Mouse (Mus musculus): ENCODE measurements around the gene Arl4a.

Gene Arl4a

DNA sequence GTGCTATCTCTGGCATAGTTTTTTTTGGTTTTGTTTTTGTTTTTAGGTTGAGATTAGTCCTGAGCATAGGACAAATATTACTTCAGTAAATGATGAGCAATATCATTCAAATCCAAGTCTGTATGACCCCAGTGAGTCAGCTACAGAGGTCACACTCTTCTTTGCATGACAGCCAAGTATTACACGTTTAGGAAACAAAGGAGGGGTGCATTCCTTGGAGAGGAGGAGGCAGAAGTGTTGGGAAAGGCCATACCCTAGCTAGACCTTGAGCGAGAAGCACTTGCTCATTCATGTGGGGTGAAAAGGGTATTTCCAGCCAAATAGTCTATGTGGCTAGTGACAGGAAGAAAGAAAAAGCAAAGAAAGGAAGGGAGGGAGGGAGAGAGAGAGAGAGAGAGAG, 28.0 kb downstream of the Arl4a start:
- no peak for DNase-seq (ENCODE audit: low read depth in 1 of 2, low spot score in 2 of 2)

DNA sequence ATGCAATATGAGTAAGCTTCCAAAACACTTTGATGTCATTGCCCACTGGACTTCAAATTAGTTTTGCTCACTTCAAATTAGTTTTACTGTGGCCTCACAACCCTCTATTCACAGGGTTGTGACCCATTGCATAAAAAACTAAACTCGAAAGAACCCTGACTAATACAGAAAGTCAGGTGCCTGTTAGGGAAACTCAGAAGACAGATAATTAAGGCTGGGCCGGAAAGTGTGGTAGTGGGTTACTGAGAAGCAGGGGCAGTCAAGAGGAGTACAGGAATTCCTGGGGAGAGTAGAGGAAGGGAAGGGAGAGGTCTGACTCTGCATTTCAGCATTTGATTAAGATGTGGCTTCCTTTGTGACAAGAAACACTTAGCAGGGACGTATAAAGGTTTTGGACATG, 29.4 kb downstream of the Arl4a start:
- DNase-seq (ENCODE audit: low read depth in 1 of 2, low spot score in 2 of 2) = no peak

DNA sequence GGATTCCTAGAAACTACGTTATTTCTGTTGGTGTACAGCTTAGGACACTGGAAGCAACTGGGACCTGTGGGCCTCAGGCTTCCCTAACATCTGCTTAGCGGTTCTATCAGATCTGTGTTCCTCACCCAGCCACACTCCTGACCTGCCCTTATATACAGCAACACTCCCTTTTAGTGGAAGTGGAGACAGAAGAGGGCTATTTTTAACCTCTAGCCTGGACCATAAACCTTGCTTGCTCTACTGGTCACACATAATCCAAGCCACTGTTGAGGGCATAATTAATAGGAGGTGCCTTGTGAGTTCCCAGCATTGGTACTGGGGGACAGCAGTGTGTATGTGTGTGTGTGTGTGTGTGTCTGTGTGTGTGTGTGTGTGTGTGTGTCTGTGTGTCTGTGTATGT, 33.1 kb downstream of the Arl4a start:
- DNase-seq (ENCODE audit: low read depth in 1 of 2, low spot score in 2 of 2) = no peak

DNA sequence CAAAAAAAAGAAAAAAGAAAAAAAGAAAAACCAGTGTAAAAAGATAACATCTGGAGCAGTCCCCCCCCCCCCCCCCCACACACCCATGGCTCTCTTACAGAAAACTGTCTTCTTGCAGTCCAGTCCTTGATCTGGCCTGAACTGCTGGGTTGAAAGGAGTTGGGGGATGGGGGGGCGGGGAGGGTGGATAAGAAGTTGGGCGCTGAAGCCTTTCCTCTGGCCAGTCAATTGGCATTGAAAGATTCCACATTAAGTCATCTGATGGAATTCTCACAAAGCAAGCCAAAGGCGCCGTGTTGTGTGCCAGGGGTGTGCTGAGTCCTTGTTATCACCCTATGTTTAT, 39.0 kb downstream of the Arl4a start:
- DNase-seq (ENCODE audit: low read depth in 1 of 2, low spot score in 2 of 2) = no peak

DNA sequence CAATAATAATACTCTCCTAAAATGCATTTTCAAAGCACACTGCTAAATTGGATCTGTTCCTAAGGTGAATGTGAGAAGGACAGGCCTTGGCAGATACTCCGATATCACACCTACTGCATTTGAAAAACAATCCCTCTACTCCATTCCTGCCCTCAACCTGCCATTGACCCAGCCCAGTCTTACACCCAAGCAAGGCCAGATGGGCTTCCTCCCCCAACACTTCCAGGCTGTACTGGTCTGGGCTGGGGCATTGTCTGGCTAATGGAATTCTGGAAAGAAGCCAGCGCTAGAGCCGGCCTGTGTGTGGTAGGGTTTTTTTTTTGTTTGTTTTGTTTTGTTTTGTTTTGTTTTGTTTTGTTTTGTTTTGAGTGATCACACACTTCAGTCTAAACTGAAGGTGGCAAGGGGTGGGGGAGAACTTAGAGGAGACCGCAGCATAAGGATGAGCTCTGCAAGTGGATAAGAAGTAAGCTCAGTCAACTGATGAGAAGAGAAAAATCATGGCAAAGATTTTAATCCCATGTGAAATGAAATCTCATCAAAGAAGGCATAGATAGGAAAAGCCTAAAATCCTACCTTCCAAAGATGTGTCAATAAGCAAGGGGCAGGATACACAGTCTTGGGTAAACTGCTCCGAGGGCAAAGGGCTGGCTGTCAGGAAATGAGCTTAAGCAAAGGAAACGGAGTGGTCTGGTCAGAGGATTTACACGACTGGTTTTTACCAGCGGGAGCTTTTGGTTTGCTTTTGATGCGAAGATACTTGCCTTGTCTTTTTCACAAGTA, 39.6 kb downstream of the Arl4a start:
- no peak for DNase-seq (ENCODE audit: low read depth in 1 of 2, low spot score in 2 of 2)

GRCm38 (mm10) chr12:39997651-39998050, 40.2 kb downstream of the Arl4a start:
- no peak for DNase-seq (ENCODE audit: low read depth in 1 of 2, low spot score in 2 of 2)

GRCm38 (mm10) chr12:39996015-39996414, 41.8 kb downstream of the Arl4a start:
- no peak for DNase-seq (ENCODE audit: low read depth in 1 of 2, low spot score in 2 of 2)

- DNase-seq (ENCODE audit: low read depth in 1 of 2, low spot score in 2 of 2) = no peak
Measured at GRCm38 (mm10) chr12:39995609-39996008, 42.2 kb downstream of the Arl4a start.

DNA sequence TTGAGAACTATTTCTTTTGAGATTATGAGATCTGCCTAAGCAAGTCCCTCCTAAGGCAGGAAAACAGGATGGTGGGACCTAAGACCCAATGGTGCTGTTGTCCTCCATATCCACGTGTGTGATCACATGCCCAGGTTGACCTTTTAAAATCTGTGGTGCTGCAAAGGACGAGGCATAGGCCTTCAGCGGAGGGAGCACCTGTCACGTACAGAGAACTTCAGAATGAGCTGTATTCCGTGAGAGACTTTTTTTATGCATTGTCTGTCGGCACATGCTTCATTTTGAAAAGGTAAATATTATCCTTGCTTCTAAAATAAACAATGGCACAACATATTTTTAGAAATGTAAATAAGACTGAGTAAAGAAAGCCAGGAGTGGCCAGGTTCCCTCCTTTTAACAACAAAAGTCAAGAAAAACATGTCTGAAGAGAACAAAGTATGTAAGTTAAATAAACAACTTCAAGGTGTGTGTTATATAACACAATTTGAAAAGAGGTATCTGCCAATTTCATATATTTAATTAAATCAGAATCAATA, 45.0 kb downstream of the Arl4a start:
- no peak for DNase-seq (ENCODE audit: low read depth in 1 of 2, low spot score in 2 of 2)

GRCm38 (mm10) chr12:39990830-39991780, 46.7 kb downstream of the Arl4a start:
- no peak for DNase-seq (ENCODE audit: low read depth in 1 of 2, low spot score in 2 of 2)

- no peak for DNase-seq (ENCODE audit: low read depth in 1 of 2, low spot score in 2 of 2)
Measured at GRCm38 (mm10) chr12:39989136-39989535, 48.7 kb downstream of the Arl4a start.

DNA sequence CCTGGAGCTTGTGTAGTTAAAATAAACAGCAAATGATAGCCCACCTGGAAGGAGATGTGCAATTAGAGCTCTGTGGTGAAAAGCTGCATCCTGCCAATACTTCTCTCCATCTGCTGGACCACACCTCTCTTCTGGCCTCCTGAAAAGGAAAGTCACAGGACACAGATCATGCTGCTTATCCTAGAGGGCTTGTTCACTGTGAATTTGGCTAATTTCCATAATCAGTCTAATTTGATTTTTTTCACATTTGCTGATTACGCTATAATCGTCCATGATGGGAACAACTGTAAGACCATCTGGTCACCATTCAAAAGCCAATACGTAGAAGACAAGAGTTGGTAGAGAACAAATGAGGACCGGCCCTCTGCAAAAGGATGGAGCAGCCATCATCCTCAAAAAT, 50.6 kb downstream of the Arl4a start:
- DNase-seq (ENCODE audit: low read depth in 1 of 2, low spot score in 2 of 2) = no peak

- DNase-seq (ENCODE audit: low read depth in 1 of 2, low spot score in 2 of 2) = no peak
Measured at GRCm38 (mm10) chr12:39985639-39986038, 52.2 kb downstream of the Arl4a start.

- no peak for DNase-seq (ENCODE audit: low read depth in 1 of 2, low spot score in 2 of 2)
Measured at GRCm38 (mm10) chr12:39979792-39980191, 58.0 kb downstream of the Arl4a start.

DNA sequence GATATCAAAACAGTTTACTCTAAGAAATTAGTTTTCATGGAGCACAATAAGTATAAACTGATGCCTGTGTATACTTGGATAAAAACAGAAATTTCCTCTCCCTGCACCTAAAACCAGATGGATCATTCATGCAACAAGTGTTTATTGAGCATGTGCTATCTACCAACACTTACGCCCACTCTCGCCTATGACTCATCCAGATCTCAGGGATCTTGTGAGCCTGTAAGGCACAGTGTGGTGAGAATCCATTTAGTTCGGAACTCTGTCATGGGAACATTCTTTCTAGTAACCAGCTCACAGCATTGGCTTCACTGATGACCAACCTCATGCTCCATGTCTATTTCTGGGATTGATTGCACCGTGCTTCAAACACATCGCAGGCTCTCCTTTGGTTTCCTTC, 58.8 kb downstream of the Arl4a start:
- DNase-seq (ENCODE audit: low read depth in 1 of 2, low spot score in 2 of 2) = no peak

GRCm38 (mm10) chr12:39977996-39978590, 59.7 kb downstream of the Arl4a start:
- no peak for DNase-seq (ENCODE audit: low read depth in 1 of 2, low spot score in 2 of 2)

DNA sequence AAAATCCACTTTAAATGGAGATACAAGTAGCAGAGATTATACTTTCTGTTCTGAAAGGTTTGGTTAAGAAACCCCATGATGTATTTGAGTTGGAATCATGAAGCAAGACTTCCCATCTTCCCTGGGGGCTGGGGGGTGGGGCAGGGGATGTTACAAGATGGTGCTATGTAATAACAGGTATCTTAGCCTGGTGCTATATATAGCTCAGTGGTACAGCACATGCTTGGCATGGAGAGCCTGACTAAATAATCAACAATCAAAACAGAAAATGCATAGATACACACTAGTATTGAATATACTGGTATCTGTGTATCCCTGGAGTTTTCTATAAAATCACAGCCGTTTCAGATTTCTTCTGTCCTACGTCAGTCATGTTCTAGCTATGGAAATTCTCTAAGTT, 61.4 kb downstream of the Arl4a start:
- no peak for DNase-seq (ENCODE audit: low read depth in 1 of 2, low spot score in 2 of 2)

DNA sequence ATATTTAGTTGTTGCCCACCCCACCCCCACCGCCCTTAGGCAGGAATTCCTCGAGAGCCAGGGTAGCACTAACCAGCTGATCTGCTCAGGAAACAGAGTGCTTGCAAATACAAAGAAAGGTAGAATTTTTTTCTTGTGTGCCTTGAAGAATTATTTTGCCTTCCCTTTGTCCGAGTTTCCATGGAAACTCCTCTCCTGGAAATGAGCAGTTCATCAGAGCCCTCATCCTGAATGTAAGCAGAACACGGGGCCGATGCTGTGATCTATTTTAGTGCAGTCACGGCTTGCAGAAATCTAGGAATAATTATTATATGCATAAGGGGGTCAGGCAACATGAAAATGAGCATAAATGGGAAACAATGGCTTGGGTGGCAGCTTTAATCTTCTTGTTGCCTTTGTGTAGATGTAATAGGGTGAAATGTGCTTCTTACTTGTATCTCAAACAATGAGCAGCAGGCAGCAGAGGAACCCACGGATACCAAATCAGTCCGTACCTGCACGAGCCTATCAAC, 61.9 kb downstream of the Arl4a start:
- no peak for DNase-seq (ENCODE audit: low read depth in 1 of 2, low spot score in 2 of 2)

- no peak for DNase-seq (ENCODE audit: low read depth in 1 of 2, low spot score in 2 of 2)
Measured at GRCm38 (mm10) chr12:39974977-39975583, 62.7 kb downstream of the Arl4a start.

DNA sequence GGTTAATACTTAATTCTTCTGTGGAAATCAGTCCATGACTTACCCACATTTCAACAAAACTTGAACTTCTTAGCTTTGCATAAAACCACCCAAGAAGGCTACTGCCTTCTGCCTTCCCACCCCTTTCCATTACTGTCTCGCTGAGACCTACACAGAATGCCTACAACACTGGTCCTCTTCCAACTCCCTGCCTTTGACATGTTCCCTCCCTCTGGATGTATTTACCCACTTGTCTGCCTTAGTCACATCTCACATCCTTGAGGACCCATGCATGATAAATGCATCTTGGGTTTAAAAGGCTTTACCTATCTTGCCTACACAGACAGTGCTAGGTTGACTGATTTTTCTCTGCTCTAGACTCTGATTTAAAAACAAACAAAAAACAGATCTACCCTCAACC, 63.6 kb downstream of the Arl4a start:
- DNase-seq (ENCODE audit: low read depth in 1 of 2, low spot score in 2 of 2) = no peak

DNA sequence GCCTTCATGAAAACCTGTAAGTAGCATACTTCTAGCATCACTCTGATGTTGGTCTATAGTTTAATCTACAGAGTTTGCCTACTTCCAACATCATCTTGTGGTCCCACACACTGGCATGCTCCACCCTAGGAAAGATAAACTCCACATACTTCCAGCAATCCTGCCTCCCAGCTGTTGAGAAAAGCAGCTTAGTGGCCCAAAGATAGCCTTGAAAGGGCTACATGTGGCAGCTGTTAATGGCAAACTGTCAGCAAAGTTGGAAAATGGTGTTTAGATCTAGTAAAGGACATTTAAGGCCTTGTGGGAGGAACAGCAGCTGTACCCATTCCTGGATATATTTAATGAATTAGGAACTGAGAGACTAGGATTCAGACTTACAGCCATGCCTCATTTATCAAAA, 68.3 kb downstream of the Arl4a start:
- no peak for DNase-seq (ENCODE audit: low read depth in 1 of 2, low spot score in 2 of 2)

Data from monocyte, adult 2 months (primary cell).